ENCODE assay signal across 9 mouse cellular contexts in the genomic region with DNA sequence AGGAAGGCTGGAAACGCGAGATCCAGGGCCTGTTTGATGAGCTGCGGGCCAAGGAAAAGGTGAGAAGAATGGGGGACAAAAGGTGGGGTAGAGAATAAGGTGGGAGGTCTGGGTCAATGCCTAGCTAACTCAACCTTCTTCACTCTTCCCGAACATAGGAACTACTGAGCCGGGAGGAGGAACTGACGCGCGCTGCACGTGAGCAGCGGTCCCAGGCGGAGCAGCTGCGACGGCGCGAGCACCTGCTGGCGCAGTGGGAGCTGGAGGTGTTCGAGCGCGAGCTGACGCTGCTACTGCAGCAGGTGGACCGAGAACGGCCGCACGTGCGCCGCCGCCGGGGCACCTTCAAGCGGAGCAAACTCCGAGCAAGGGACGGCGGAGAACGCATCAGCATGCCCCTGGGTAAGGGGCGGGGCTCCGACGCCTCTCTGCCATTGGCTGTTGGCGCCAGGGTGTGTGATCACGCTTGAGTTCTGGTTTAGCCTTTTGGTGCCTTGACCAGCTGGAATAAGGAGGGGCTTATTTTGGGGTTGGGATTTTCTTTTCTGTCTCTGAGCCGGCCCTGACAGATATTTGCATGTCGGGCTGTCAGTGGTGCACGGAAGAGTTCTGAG. TPM values are rescaled to one million over a fixed set of nuclear protein-coding genes. Genes with fewer than 3 reads are reported as not detected.
A peak's percentile ranks its signal among the peaks of the same experiment; 100 is the strongest.
DNase-seq lines count a peak whose midpoint lies in the region; ATAC-seq and TF ChIP-seq lines count a peak whose summit lies in the region.
"Had no signal": no experiment of that assay in that cellular context is flagged by ENCODE, and none has a peak within 500 bp of the region (broad histone marks: within the 10 kb centered on the region; RNA-seq: fewer than 3 reads in every experiment).

No protein-coding gene starts in this region.

- no peak for TF ChIP-seq CTCF in intestine, postnatal 0 days (IDR thresholded peaks at IDR 0.05; ENCODE audit: low read depth)
- no peak for TF ChIP-seq CTCF in cerebellum, adult 2 months (IDR thresholded peaks at IDR 0.05; ENCODE audit: borderline replicate concordance, insufficient read depth, low read depth, low read length)
- TF ChIP-seq CTCF in lung, adult 2 months (IDR thresholded peaks at IDR 0.05; ENCODE audit: insufficient read depth, low read length) = no peak

- H3K9ac ChIP-seq in intestine, embryonic 14.5 days (ENCODE audit: low read length) = no peak overlapping the region
- H3K9ac ChIP-seq in intestine, postnatal 0 days (ENCODE audit: low read depth, low read length) = no peak overlapping the region
- peak overlapping the region; percentile 60 for H3K9ac ChIP-seq in hindbrain, embryonic 13.5 days
- H3K9ac ChIP-seq in neural tube, embryonic 12.5 days = peak overlapping the region; percentile 33; the same call in 1 of the 2 replicates

- peaks cover 87% of the 10 kb centered on the region for H3K36me3 ChIP-seq in intestine, embryonic 14.5 days (ENCODE audit: control insufficient read depth, insufficient read depth, low read length)
- H3K36me3 ChIP-seq in intestine, postnatal 0 days (ENCODE audit: control insufficient read depth, insufficient read depth) = peaks cover 85% of the 10 kb centered on the region
- peaks cover 92% of the 10 kb centered on the region for H3K36me3 ChIP-seq in hindbrain, embryonic 13.5 days
- H3K36me3 ChIP-seq in neural tube, embryonic 12.5 days = peaks cover 84% of the 10 kb centered on the region

- peaks cover 21% of the 10 kb centered on the region for H3K4me1 ChIP-seq in intestine, embryonic 14.5 days (replicated peaks; ENCODE audit: control insufficient read depth, insufficient read depth, low read length)
- peaks cover 8% of the 10 kb centered on the region for H3K4me1 ChIP-seq in intestine, postnatal 0 days (replicated peaks; ENCODE audit: control insufficient read depth, insufficient read depth, low read length)
- peaks cover 34% of the 10 kb centered on the region for H3K4me1 ChIP-seq in hindbrain, embryonic 13.5 days (replicated peaks)
- peaks cover 28% of the 10 kb centered on the region for H3K4me1 ChIP-seq in neural tube, embryonic 12.5 days
- H3K4me1 ChIP-seq in cerebellum, adult 2 months (ENCODE audit: control insufficient read depth, insufficient read depth, low read length) = peaks cover 25% of the 10 kb centered on the region
- peaks cover 9% of the 10 kb centered on the region for H3K4me1 ChIP-seq in lung, adult 2 months (ENCODE audit: control insufficient read depth, insufficient read depth, low read length)

- ATAC-seq in intestine, embryonic 14.5 days (replicated peaks; ENCODE audit: low FRiP score, low TSS enrichment, low read depth) = no peak
- no peak for ATAC-seq in intestine, postnatal 0 days
- no peak for ATAC-seq in hindbrain, embryonic 13.5 days (ENCODE audit: low FRiP score)
- ATAC-seq in neural tube, embryonic 12.5 days (ENCODE audit: low FRiP score, low read depth) = no peak

- no peak overlapping the region for H3K4me2 ChIP-seq in intestine, embryonic 14.5 days (ENCODE audit: low read length)
- no peak overlapping the region for H3K4me2 ChIP-seq in intestine, postnatal 0 days (replicated peaks; ENCODE audit: low read depth)
- peak overlapping the region; percentile 54 for H3K4me2 ChIP-seq in hindbrain, embryonic 13.5 days
- H3K4me2 ChIP-seq in neural tube, embryonic 12.5 days (replicated peaks) = peak overlapping the region; percentile 63

- DNase-seq in intestine, embryonic 14.5 days (ENCODE audit: low spot score) = peak; percentile 66
- peak; percentile 79 for DNase-seq in embryo, embryonic 11 days
- no peak for DNase-seq in gastrocnemius, postnatal 10 days
- DNase-seq in cerebellum, adult 2 months = no peak
- DNase-seq in lung, adult 2 months = no peak

- H3K27me3 ChIP-seq in intestine, embryonic 14.5 days (replicated peaks; ENCODE audit: control insufficient read depth, insufficient read depth, low read length) = no peaks in the 10 kb centered on the region
- H3K27me3 ChIP-seq in intestine, postnatal 0 days (replicated peaks; ENCODE audit: control insufficient read depth, insufficient read depth, low read length) = no peaks in the 10 kb centered on the region
- H3K27me3 ChIP-seq in hindbrain, embryonic 13.5 days = peaks cover 12% of the 10 kb centered on the region
- peaks cover 6% of the 10 kb centered on the region; the same call in 1 of the 2 replicates for H3K27me3 ChIP-seq in neural tube, embryonic 12.5 days (replicated peaks)
- no peaks in the 10 kb centered on the region for H3K27me3 ChIP-seq in cerebellum, adult 2 months (ENCODE audit: control insufficient read depth, insufficient read depth, low read length)

- no peak overlapping the region for H3K4me3 ChIP-seq in intestine, embryonic 14.5 days (ENCODE audit: low read depth, low read length)
- H3K4me3 ChIP-seq in intestine, postnatal 0 days (ENCODE audit: low read depth, low read length) = no peak overlapping the region
- H3K4me3 ChIP-seq in hindbrain, embryonic 13.5 days = peak overlapping the region; percentile 37
- 0 out of 2 replicates have a peak overlapping the region, but pooled peaks have one; percentile 23 for H3K4me3 ChIP-seq in neural tube, embryonic 12.5 days
- no peak overlapping the region for H3K4me3 ChIP-seq in cerebellum, adult 2 months (replicated peaks; ENCODE audit: insufficient read depth, low read depth, low read length)
- no peak overlapping the region for H3K4me3 ChIP-seq in lung, adult 2 months (replicated peaks; ENCODE audit: extremely low read depth, low read depth, low read length)

- TF ChIP-seq POLR2A in cerebellum, adult 2 months (IDR thresholded peaks at IDR 0.05; ENCODE audit: borderline replicate concordance, insufficient read depth, low read length) = no peak
- TF ChIP-seq POLR2A in lung, adult 2 months (IDR thresholded peaks at IDR 0.05; ENCODE audit: borderline replicate concordance, extremely low read depth, low read depth, low read length) = no peak

- H3K9me3 ChIP-seq in intestine, embryonic 14.5 days (ENCODE audit: control insufficient read depth, low read length) = no peaks in the 10 kb centered on the region
- no peaks in the 10 kb centered on the region for H3K9me3 ChIP-seq in intestine, postnatal 0 days (ENCODE audit: control insufficient read depth)
- H3K9me3 ChIP-seq in hindbrain, embryonic 13.5 days = no peaks in the 10 kb centered on the region
- no peaks in the 10 kb centered on the region for H3K9me3 ChIP-seq in neural tube, embryonic 12.5 days
- H3K9me3 ChIP-seq: G1E had no signal

- 38% methylated on average over 41 of the region's 41 CpGs for WGBS in intestine, embryonic 14.5 days
- WGBS in intestine, postnatal 0 days = 40% methylated on average over 41 of the region's 41 CpGs
- 10% methylated on average over 41 of the region's 41 CpGs for WGBS in hindbrain, embryonic 13.5 days
- 6% methylated on average over 41 of the region's 41 CpGs for WGBS in neural tube, embryonic 12.5 days
- 39% methylated on average over 41 of the region's 41 CpGs for WGBS in cerebellum, adult 2 months
- 68% methylated on average over 41 of the region's 41 CpGs for WGBS in lung, adult 2 months

- no peak overlapping the region for H3K27ac ChIP-seq in intestine, embryonic 14.5 days (ENCODE audit: low read depth)
- H3K27ac ChIP-seq in intestine, postnatal 0 days (ENCODE audit: low read depth, low read length) = no peak overlapping the region
- no peak overlapping the region; the same call in 1 of the 2 replicates for H3K27ac ChIP-seq in hindbrain, embryonic 13.5 days
- no peak overlapping the region for H3K27ac ChIP-seq in neural tube, embryonic 12.5 days
- H3K27ac ChIP-seq in cerebellum, adult 2 months (ENCODE audit: insufficient read depth, low read length) = no peak overlapping the region

RNA-seq across cellular contexts. Expression of gene Pcnx3, which starts 7.2 kb away (rescaled TPM):
- polyA plus RNA-seq in intestine, embryonic 14.5 days (2014; fragmentation: Nextera tagmentation; extraction: Ambion mirVana) = 27.6 and 30.8 TPM in 2 replicates
- 9.3 and 12.7 TPM in 2 replicates for polyA plus RNA-seq in intestine, postnatal 0 days (2015; fragmentation: Nextera tagmentation; extraction: Ambion mirVana)
- 21.3 and 24.4 TPM in 2 replicates for polyA plus RNA-seq in hindbrain, embryonic 13.5 days (2015; fragmentation: Nextera tagmentation; extraction: Ambion mirVana)
- 30.3 and 32.4 TPM in 2 replicates for polyA plus RNA-seq in neural tube, embryonic 12.5 days (2016; fragmentation: Nextera tagmentation; extraction: Ambion mirVana)
- 10 to 100 TPM; 19.5 to 32.5 TPM for total RNA-seq in gastrocnemius, postnatal 10 days (2021)
- 65.0 and 65.1 TPM in 2 replicates for polyA plus RNA-seq in cerebellum, adult 2 months (2012; rRNA removed)
- 156 and 166 TPM in 2 replicates for polyA plus RNA-seq in lung, adult 2 months (2012; rRNA removed)

RNA-seq across cellular contexts. Expression of gene Map3k11, which starts 7.4 kb away (rescaled TPM):
- polyA plus RNA-seq in intestine, embryonic 14.5 days (2014; fragmentation: Nextera tagmentation; extraction: Ambion mirVana) = 23.2 and 28.8 TPM in 2 replicates
- polyA plus RNA-seq in intestine, postnatal 0 days (2015; fragmentation: Nextera tagmentation; extraction: Ambion mirVana) = 29.4 and 29.7 TPM in 2 replicates
- 11.6 and 14.4 TPM in 2 replicates for polyA plus RNA-seq in hindbrain, embryonic 13.5 days (2015; fragmentation: Nextera tagmentation; extraction: Ambion mirVana)
- polyA plus RNA-seq in neural tube, embryonic 12.5 days (2016; fragmentation: Nextera tagmentation; extraction: Ambion mirVana) = 22.4 and 28.9 TPM in 2 replicates
- total RNA-seq in gastrocnemius, postnatal 10 days (2021) = 10 to 100 TPM; 19.3 to 25.0 TPM
- polyA plus RNA-seq in cerebellum, adult 2 months (2012; rRNA removed) = 28.6 and 29.7 TPM in 2 replicates
- 141 and 162 TPM in 2 replicates for polyA plus RNA-seq in lung, adult 2 months (2012; rRNA removed)

RNA-seq across cellular contexts. Expression of gene Kcnk7, which starts 8.2 kb away (rescaled TPM):
- polyA plus RNA-seq in intestine, embryonic 14.5 days (2014; fragmentation: Nextera tagmentation; extraction: Ambion mirVana) = 0.30 and 0.45 TPM in 2 replicates
- 0.12 and 0.21 TPM in 2 replicates for polyA plus RNA-seq in intestine, postnatal 0 days (2015; fragmentation: Nextera tagmentation; extraction: Ambion mirVana)
- 0.44 and 0.63 TPM in 2 replicates for polyA plus RNA-seq in hindbrain, embryonic 13.5 days (2015; fragmentation: Nextera tagmentation; extraction: Ambion mirVana)
- polyA plus RNA-seq in neural tube, embryonic 12.5 days (2016; fragmentation: Nextera tagmentation; extraction: Ambion mirVana) = 0.19 TPM in 2 replicates
- total RNA-seq in gastrocnemius, postnatal 10 days (2021) = not detected
- 0.13 and 0.24 TPM in 2 replicates for polyA plus RNA-seq in cerebellum, adult 2 months (2012; rRNA removed)
- polyA plus RNA-seq in lung, adult 2 months (2012; rRNA removed) = 2.0 and 4.6 TPM in 2 replicates
- total RNA-seq: G1E had no signal

RNA-seq across cellular contexts. Expression of gene Ehbp1l1, which starts 30.2 kb away (rescaled TPM):
- 29.6 and 33.6 TPM in 2 replicates for polyA plus RNA-seq in intestine, embryonic 14.5 days (2014; fragmentation: Nextera tagmentation; extraction: Ambion mirVana)
- polyA plus RNA-seq in intestine, postnatal 0 days (2015; fragmentation: Nextera tagmentation; extraction: Ambion mirVana) = 49.8 and 51.0 TPM in 2 replicates
- polyA plus RNA-seq in hindbrain, embryonic 13.5 days (2015; fragmentation: Nextera tagmentation; extraction: Ambion mirVana) = 6.7 and 10.1 TPM in 2 replicates
- 10.1 and 10.5 TPM in 2 replicates for polyA plus RNA-seq in neural tube, embryonic 12.5 days (2016; fragmentation: Nextera tagmentation; extraction: Ambion mirVana)
- 100 to 1,000 TPM; 280 to 285 TPM for total RNA-seq in gastrocnemius, postnatal 10 days (2021)
- 11.7 and 13.1 TPM in 2 replicates for polyA plus RNA-seq in cerebellum, adult 2 months (2012; rRNA removed)
- 64.4 and 73.8 TPM in 2 replicates for polyA plus RNA-seq in lung, adult 2 months (2012; rRNA removed)

RNA-seq across cellular contexts. Expression of gene Sipa1, which starts 32.4 kb away (rescaled TPM):
- polyA plus RNA-seq in intestine, embryonic 14.5 days (2014; fragmentation: Nextera tagmentation; extraction: Ambion mirVana) = 18.0 and 21.7 TPM in 2 replicates
- polyA plus RNA-seq in intestine, postnatal 0 days (2015; fragmentation: Nextera tagmentation; extraction: Ambion mirVana) = 8.2 and 9.8 TPM in 2 replicates
- polyA plus RNA-seq in hindbrain, embryonic 13.5 days (2015; fragmentation: Nextera tagmentation; extraction: Ambion mirVana) = 15.0 and 15.4 TPM in 2 replicates
- 24.8 and 25.7 TPM in 2 replicates for polyA plus RNA-seq in neural tube, embryonic 12.5 days (2016; fragmentation: Nextera tagmentation; extraction: Ambion mirVana)
- total RNA-seq in gastrocnemius, postnatal 10 days (2021) = 10 to 100 TPM; 25.5 to 36.6 TPM
- 12.4 and 14.8 TPM in 2 replicates for polyA plus RNA-seq in cerebellum, adult 2 months (2012; rRNA removed)
- polyA plus RNA-seq in lung, adult 2 months (2012; rRNA removed) = 163 and 214 TPM in 2 replicates

Comparison
In these comparisons a context has a peak if more than half of its experiments do, and no peak if none do; other contexts are left out.
1. DNase-seq: peak in intestine, embryonic 14.5 days (single experiment) and embryo, embryonic 11 days (single experiment); none in gastrocnemius, postnatal 10 days (single experiment), cerebellum, adult 2 months (0 of 2) and lung, adult 2 months (single experiment).
2. H3K4me2 ChIP-seq: peak in hindbrain, embryonic 13.5 days (single experiment) and neural tube, embryonic 12.5 days (single experiment); none in intestine, embryonic 14.5 days (single experiment) and intestine, postnatal 0 days (single experiment).
3. H3K4me3 ChIP-seq: peak in hindbrain, embryonic 13.5 days (single experiment) and neural tube, embryonic 12.5 days (single experiment); none in intestine, embryonic 14.5 days (single experiment), intestine, postnatal 0 days (single experiment), cerebellum, adult 2 months (single experiment) and lung, adult 2 months (single experiment).
4. H3K9ac ChIP-seq: peak in hindbrain, embryonic 13.5 days (single experiment) and neural tube, embryonic 12.5 days (single experiment); none in intestine, embryonic 14.5 days (single experiment) and intestine, postnatal 0 days (single experiment).